ENCODE assay signal across 19 mouse cellular contexts in the genomic region with DNA sequence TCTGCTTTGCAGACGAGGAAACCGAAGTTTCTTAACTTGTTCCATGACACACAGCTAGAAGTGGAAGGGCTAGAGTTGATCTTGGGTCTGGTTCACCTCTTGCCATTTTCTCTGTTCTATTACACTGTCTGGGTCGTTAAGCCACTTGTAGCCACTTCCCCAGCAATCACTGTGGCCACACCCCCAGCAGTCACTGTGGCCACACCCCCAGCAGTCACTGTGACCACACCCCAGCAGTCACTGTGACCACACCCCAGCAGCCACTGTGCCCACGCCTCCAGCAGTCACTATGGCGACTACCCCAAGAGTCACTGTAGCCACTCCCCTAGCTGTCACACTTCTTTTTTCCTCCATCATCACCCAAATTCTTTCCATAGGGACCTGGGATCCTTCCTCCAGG.
DNase-seq lines count a peak whose midpoint lies in the region; ATAC-seq and TF ChIP-seq lines count a peak whose summit lies in the region.
"Had no signal": no experiment of that assay in that cellular context is flagged by ENCODE, and none has a peak within 500 bp of the region (broad histone marks: within the 10 kb centered on the region; RNA-seq: fewer than 3 reads in every experiment).

No protein-coding gene starts in this region.

- no peaks in the 10 kb centered on the region for H3K4me1 ChIP-seq in liver, postnatal 0 days (ENCODE audit: insufficient read depth)
- no peaks in the 10 kb centered on the region for H3K4me1 ChIP-seq in hindbrain, embryonic 16.5 days (ENCODE audit: control insufficient read depth, insufficient read depth, low read depth, low read length)
- H3K4me1 ChIP-seq: embryonic facial prominence, embryonic 13.5 days; forebrain, embryonic 12.5 days had no signal

- H3K36me3 ChIP-seq in liver, postnatal 0 days (replicated peaks; ENCODE audit: insufficient read depth, low read length) = no peaks in the 10 kb centered on the region
- H3K36me3 ChIP-seq in hindbrain, embryonic 16.5 days (ENCODE audit: control insufficient read depth, insufficient read depth, low read length) = no peaks in the 10 kb centered on the region
- H3K36me3 ChIP-seq: embryonic facial prominence, embryonic 13.5 days; forebrain, embryonic 12.5 days; G1E had no signal

- TF ChIP-seq CTCF in liver, postnatal 0 days (IDR thresholded peaks at IDR 0.05; ENCODE audit: low read depth) = no peak

- TF ChIP-seq EP300 in liver, postnatal 0 days (IDR thresholded peaks at IDR 0.05; ENCODE audit: low read depth) = no peak

- peak; percentile 1 for DNase-seq in 416B (ENCODE audit: low read depth)
- peak; percentile 58 for DNase-seq in A20 (ENCODE audit: low read depth, low spot score)
- DNase-seq in c-Kit-negative CD71-positive TER-119-positive erythroid progenitor cells, embryonic 14.5 days (ENCODE audit: low read depth, low spot score) = peak; percentile 9
- DNase-seq in liver, postnatal 0 days = peak; percentile 30
- DNase-seq in neural tube, embryonic 10.5 days (ENCODE audit: extremely low spot score, low spot score) = no peak
- DNase-seq in kidney, postnatal 36 days = no peak
- DNase-seq: adrenal gland, postnatal 36 days; cerebellum, adult 11 months; cerebellum, postnatal 36 days; kidney, adult 2 months; kidney, postnatal 25 days; midbrain, embryonic 14.5 days; thymus, adult 18-20 months had no signal

- ATAC-seq in liver, postnatal 0 days = no peak
- no peak for ATAC-seq in hindbrain, embryonic 16.5 days
- ATAC-seq: activated CD4-positive, CD25-positive, alpha-beta regulatory T cell, adult 4 months; lung, postnatal 0 days had no signal

- H3K27ac ChIP-seq in liver, postnatal 0 days (ENCODE audit: low read depth) = no peak overlapping the region
- H3K27ac ChIP-seq in hindbrain, embryonic 16.5 days (ENCODE audit: low read depth, low read length) = no peak overlapping the region
- H3K27ac ChIP-seq: embryonic facial prominence, embryonic 13.5 days; forebrain, embryonic 12.5 days had no signal

- H3K4me2 ChIP-seq in liver, postnatal 0 days (ENCODE audit: low read depth, low read length) = no peak overlapping the region
- no peak overlapping the region for H3K4me2 ChIP-seq in hindbrain, embryonic 16.5 days (ENCODE audit: low read length)
- H3K4me2 ChIP-seq: embryonic facial prominence, embryonic 13.5 days; forebrain, embryonic 12.5 days had no signal

- no peaks in the 10 kb centered on the region for H3K27me3 ChIP-seq in liver, postnatal 0 days (ENCODE audit: insufficient read depth, low read length)
- no peaks in the 10 kb centered on the region for H3K27me3 ChIP-seq in hindbrain, embryonic 16.5 days (replicated peaks; ENCODE audit: control insufficient read depth, insufficient read depth, low read length)

- no peak overlapping the region for H3K4me3 ChIP-seq in liver, postnatal 0 days (ENCODE audit: low read depth, low read length)
- H3K4me3 ChIP-seq in hindbrain, embryonic 16.5 days (ENCODE audit: low read length) = no peak overlapping the region
- H3K4me3 ChIP-seq: embryonic facial prominence, embryonic 13.5 days; forebrain, embryonic 12.5 days had no signal

- H3K9ac ChIP-seq in liver, postnatal 0 days (replicated peaks) = no peak overlapping the region
- no peak overlapping the region for H3K9ac ChIP-seq in hindbrain, embryonic 16.5 days (ENCODE audit: low read depth, low read length)
- H3K9ac ChIP-seq: embryonic facial prominence, embryonic 13.5 days; forebrain, embryonic 12.5 days had no signal

- 43% methylated on average over 5 of the region's 5 CpGs for WGBS in liver, postnatal 0 days (ENCODE audit: insufficient replicate concordance)
- WGBS in hindbrain, embryonic 16.5 days = 55% methylated on average over 5 of the region's 5 CpGs

- H3K9me3 ChIP-seq in liver, postnatal 0 days (ENCODE audit: low read length) = no peaks in the 10 kb centered on the region
- no peaks in the 10 kb centered on the region for H3K9me3 ChIP-seq in hindbrain, embryonic 16.5 days (ENCODE audit: control insufficient read depth, low read length)
- H3K9me3 ChIP-seq: embryonic facial prominence, embryonic 13.5 days; forebrain, embryonic 12.5 days had no signal

Comparison
In these comparisons a context has a peak if more than half of its experiments do, and no peak if none do; other contexts are left out.
1. DNase-seq: peak in 416B (single experiment), A20 (single experiment), c-Kit-negative CD71-positive TER-119-positive erythroid progenitor cells, embryonic 14.5 days (single experiment) and liver, postnatal 0 days (single experiment); none in neural tube, embryonic 10.5 days (single experiment) and kidney, postnatal 36 days (0 of 2).